Mouse (Mus musculus): ENCODE data around the gene Mettl8.

DNA sequence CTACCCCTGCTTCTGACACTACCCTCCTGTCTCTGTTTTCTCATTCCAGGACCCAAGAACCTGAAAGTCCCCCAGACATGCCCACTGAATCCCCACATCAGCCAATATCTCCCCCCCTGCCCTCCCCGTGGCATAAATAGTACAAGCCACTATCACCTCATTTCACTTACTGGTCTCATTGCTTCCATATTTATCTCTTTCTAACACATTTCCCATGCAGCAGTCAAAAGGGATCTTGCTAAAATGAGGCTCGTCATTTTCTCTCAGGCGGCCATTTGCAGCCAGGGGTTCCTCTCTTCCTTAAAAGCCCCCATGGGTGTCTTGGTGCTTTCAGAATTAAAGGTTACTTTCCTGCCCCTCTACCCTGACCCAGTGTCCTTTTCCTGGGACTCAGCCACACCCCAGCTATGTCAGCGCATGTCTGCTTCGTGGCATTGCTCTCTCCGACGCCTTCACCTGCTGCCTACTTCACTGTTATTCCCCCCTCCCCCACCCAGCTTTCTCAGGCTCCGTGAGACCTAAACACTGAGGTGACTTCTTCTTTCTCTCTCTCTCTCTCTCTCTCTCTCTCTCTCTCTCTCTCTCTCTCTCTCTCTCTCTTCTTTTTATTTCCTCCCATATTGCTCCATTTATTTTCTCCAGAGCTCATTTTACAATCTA, 134.3 kb downstream of the Mettl8 start:
- TF ChIP-seq CTCF (IDR thresholded peaks at IDR 0.05; ENCODE audit: low read depth, low read length) (no peak), POLR2A (IDR thresholded peaks at IDR 0.05; ENCODE audit: insufficient read depth, low read length) (no peak), EP300 (IDR thresholded peaks at IDR 0.05; ENCODE audit: insufficient read depth, low read depth, low read length) (no peak)

Measured in ES-Bruce4 (cell line).